Mouse (Mus musculus) left cerebral cortex, postnatal 10 days (tissue): Measurements from ENCODE around the gene Rrp15. TPM values are rescaled to one million over a fixed set of nuclear protein-coding genes. Genes with fewer than 3 reads are reported as not detected.
A peak's percentile ranks its signal among the peaks of the same experiment; 100 is the strongest.

ENCODE experiments used
- DNase-seq, 2 experiments: peaks; one replicate each; pipeline ENCODE4 v3.0.0; 2021 to 2022; ENCODE audit warnings: low spot score in 2 of 2, mixed read lengths in 1 of 2; ENCODE audit errors: extremely low spot score in 1 of 2
- intact Hi-C: fragments of 180-260 bp; cut with DNase I; formaldehyde crosslinking; loops from one replicate; pipeline ENCODE4 v1.15.1; 2025
- total RNA-seq, 2 experiments: library from RNA; stranded (reverse); gene quantifications; 2 replicates each; pipeline ENCODE4 v1.2.3; 2021

Rrp15 gene
- total RNA-seq, 2 experiments from 2014 or later: 14.6 to 17.1 TPM

GRCm38 (mm10) chr1:186684041-186684440 lies 65.1 kb downstream of the Rrp15 start:
- intact Hi-C loops: no loop called here
- peak in 1 of 2 experiments; percentile 57 for DNase-seq

DNA sequence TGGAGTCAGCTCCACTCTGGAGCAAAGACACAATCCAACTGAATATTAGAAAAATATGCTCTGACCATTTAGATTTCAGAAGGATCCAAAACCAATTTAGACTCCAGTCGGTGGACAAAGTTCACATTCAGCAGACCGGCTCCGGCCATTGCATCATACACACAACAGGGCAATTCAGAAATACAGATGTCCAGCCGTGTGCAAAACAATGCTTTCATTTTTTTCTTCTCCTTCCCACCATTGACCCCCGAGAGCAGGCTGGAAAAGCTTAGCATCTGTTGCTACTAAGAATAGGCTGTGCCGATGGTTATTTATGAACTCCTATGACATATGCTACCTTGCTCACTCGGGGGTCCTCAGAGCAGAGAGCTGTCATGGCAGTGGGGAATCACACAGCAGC lies 66.6 kb downstream of the Rrp15 start:
- no peak for DNase-seq

GRCm38 (mm10) chr1:186677614-186678013 lies 71.5 kb downstream of the Rrp15 start:
- intact Hi-C loops: no loop called here
- DNase-seq: no peak

More for the DNA sequence above, 66.6 kb downstream of the Rrp15 start:
- intact Hi-C loops: no loop called here

- no peak for DNase-seq
- intact Hi-C loops: no loop called here
Measured at GRCm38 (mm10) chr1:186676199-186676598, 73.0 kb downstream of the Rrp15 start.

DNA sequence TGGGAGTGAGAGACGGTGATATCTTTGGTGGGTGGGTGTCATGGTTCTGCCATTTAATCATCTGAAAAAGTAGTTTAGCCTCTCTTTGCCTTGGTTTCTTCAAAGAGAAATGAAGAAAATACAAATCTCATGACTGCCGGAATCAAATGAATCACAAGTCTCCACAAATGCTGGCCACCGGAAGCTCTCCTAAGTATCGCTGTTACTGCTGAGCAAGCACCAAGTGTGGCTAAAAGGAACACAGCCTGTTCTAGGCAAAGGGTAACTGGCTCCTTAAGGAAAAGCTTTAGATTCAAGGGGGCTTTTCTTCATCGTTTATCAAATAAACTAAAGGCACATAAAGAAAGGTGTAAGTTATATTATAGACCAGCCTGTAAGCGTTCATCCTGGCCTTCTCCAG lies 73.9 kb downstream of the Rrp15 start:
- intact Hi-C loops: no loop called here
- DNase-seq: no peak

GRCm38 (mm10) chr1:186674621-186675020 lies 74.5 kb downstream of the Rrp15 start:
- intact Hi-C loops: no loop called here
- DNase-seq: no peak

DNA sequence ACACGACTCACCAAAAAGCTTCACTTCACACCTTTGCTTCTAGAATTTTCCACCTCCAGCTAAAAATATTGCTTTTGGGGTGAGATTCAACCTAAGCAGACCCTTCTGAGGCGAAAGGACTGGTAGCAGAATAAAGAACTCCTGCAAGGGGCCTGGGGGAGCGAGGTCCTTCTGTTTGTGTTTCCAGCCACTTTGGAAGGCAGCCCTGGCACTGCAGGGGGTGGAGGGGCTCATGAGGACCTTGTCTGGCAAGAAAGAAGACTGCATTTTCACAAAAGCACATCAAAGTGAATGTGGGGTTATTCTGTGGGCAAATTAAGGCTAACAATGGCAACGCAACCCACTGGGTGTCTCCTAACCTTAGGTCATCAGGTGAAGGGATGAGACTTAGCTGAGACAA lies 76.0 kb downstream of the Rrp15 start:
- peak in 1 of 2 experiments; percentile 36 for DNase-seq
- intact Hi-C loops: no loop called here

Other genes with a start within 250 kb of the Rrp15 start
- 10 to 100 TPM; 10.5 to 13.7 TPM for gene Tgfb2, start 43.4 kb downstream of the Rrp15 start, total RNA-seq
- under 1 TPM in 1 of 2 experiments, not detected in 1; 0.11 TPM for gene D1Pas1, start 218.1 kb upstream of the Rrp15 start, total RNA-seq